Mouse (Mus musculus) neutrophil, adult 5-6 weeks (primary cell): ENCODE measurements around the gene Chrm3. TPM values are rescaled to one million over a fixed set of nuclear protein-coding genes. Genes with fewer than 3 reads are reported as not detected.

Experiments used
- ATAC-seq: fragments of 151-379, 151-347 bp; 2 replicates; pipeline ENCODE4 v1.8.0; 2017; ENCODE audit warnings: mild to moderate bottlenecking, moderate TSS enrichment; ENCODE audit not compliant: insufficient number of reproducible peaks, poor library complexity, low FRiP score, severe bottlenecking; ENCODE audit errors: extremely low read depth
- total RNA-seq: library from RNA; stranded (forward); fragments of 200-1000 nt; gene quantifications from 2 replicates; pipeline ENCODE4 v1.2.3, GENCODE M21; 2017

Gene Chrm3
- total RNA-seq, 1 experiment from 2014 or later: 34.7 TPM

GRCm38 (mm10) chr13:9930606-9931005 lies 430.0 kb downstream of the Chrm3 start:
- no peak for ATAC-seq

DNA sequence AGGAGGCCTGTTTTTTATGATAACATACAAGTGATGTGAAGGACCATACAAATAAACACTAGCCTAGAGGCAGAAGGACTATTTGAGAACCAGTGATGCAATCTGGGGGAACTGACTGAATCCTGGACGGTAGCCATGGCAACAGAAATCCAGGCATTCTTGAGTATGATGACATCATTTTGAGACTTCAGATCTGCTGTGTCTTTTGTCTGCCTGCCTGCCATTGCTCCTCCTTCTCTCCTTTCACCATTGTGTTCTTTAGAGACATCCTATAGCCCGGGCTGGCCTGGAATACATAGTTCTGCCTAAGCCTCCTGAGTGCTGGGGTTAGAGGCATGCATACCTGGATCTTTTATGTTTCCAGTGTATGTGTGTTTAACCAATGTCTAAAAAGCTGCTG lies 430.7 kb downstream of the Chrm3 start:
- ATAC-seq: no peak

- no peak for ATAC-seq
Observed at GRCm38 (mm10) chr13:9921150-9921549, 439.5 kb downstream of the Chrm3 start.

- ATAC-seq: no peak
Observed at GRCm38 (mm10) chr13:9912697-9913096, 447.9 kb downstream of the Chrm3 start.

DNA sequence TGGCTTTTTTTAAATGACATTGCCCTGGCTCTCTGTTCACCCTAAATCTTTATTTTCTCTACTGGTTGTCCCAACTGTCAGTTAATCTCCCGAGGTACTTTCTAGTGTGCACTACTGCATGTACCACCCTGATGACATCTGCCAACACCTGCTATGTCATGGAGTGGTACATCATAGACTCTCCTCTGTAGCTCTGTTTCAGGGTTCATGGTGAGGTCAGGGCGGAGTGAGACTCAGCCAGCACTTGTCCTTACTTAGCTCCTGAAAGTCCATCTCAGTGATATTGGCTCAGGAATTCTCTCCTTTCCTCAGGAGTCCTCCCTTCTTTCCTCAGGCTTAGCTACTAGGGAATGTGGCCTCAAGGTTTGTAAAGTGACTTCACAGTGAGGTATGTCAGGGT lies 451.9 kb downstream of the Chrm3 start:
- no peak for ATAC-seq

- no peak for ATAC-seq
Observed at GRCm38 (mm10) chr13:9907202-9907601, 453.4 kb downstream of the Chrm3 start.

DNA sequence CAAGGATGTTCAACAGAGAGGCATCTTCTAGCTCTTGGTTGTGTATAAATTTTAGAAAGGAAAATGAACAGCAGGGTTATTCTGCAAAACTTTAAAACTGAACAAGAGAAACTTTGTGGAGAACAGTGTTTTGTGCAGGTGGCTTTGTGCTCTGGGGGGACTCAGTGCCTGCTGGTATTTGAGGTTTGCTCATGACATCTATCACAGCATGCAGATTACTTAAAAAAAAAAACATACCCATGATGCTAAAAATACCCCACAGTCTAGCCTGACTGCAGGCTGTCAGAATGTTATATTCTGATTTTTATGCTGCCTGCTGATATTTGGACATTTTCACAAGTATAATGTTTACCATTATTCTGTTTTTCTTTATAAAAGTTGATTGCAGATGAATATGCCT lies 456.2 kb downstream of the Chrm3 start:
- ATAC-seq: no peak

DNA sequence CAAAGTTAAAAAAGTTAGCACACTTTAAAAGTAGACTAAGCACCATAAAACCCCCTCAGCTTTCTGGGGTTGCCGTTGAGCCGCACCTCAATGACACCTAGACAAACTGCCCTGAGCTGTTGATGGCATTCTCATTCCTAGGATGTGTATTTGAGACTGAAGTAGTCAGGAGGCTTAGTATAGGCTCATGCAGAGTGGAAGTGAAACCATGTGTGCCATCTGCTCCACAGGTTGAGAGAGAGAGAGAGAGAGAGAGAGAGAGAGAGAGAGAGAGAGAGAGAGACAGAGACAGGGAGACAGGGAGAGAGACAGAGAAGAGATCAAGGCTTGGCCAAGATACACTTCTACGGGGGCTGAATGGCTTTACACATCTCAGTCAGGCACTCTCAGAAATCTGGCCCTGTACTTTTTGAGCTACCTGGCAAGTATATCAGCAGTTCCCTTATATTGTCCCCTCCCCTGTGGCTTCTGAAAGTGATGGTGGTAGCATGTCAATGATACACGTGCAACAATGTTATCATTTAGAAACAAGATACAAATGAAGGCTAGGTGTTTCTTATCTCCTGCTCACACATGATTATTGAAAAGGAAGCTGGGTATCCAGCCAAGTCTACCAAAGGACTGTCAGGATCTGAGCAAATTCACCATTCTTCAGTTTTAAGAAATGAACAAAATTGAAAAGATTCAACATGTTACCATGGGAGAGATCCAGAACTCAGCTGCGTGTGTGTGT lies 459.8 kb downstream of the Chrm3 start:
- no peak for ATAC-seq

DNA sequence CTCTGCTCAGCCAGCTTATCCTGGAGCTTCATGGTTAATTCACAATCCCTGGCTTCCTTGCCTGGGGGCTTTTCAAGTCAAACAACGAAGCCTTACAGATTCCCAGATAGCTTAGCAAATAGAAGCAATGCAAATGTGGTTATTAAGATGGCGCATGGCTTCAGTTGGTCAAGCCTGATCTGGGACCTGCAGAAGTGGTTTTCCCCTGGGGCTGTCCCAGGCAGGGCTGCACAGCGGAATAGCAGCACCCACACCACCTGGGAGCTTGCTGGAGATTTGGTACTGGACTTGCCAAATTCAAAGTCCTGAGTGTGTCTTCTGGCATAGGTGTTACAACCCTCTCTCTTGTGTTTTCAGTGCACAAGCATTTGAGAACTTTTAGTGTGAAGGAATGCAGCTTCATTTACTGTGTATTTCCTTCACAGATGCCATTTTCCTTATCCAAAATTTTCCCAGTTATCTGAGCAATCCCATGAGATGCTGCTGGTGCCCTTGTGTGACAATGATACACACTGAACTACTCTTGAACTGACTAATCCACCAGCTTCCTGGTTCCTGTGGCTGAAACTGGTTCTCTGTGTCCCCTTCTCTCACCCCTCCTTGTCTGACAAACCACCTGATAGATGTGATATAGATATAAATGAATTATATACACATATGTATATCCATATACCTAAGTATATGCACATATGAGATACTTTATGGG lies 461.8 kb downstream of the Chrm3 start:
- ATAC-seq: no peak

- ATAC-seq: no peak
Observed at GRCm38 (mm10) chr13:9897231-9897630, 463.4 kb downstream of the Chrm3 start.

- ATAC-seq: no peak
Observed at GRCm38 (mm10) chr13:9895045-9895625, 465.5 kb downstream of the Chrm3 start.

DNA sequence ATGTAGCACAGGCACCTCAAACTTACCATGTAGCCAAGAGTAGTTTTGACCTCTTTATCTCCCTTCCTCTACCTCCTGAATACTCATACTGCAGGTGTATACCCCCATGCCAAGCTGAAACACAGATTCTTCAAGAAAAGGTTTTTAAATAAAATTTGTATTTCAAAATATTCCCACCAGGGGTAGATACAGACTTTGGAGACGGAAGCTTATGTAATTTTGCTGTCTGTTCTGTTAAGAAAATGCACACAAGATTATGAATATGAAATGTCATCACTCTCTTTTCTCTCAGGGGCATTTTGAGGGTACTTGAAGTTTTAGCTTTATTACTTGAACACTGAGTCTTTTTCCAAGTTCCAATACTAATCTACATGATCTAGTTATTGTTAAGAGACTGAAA lies 469.6 kb downstream of the Chrm3 start:
- ATAC-seq: no peak

GRCm38 (mm10) chr13:9890460-9890859 lies 470.2 kb downstream of the Chrm3 start:
- ATAC-seq: no peak

GRCm38 (mm10) chr13:9889954-9890353 lies 470.7 kb downstream of the Chrm3 start:
- ATAC-seq: no peak

DNA sequence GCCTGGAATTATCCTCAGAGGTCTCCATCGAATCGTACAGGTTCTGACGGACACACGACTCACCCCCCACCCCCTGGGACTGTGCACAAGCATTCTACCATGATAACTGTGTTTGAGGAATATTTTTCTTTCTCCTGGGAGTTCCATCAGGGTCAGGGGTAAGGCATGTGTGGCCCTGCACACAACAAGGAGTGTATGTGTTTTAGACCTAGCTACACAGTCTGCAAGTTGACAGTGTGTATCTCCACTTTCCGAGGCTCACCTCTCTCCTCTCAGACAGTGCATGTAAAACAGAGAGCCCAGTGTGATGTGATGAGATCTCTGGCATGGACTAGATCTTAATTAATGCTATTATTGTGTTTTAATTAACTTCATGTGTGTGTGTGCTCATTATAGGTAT lies 472.4 kb downstream of the Chrm3 start:
- no peak for ATAC-seq

DNA sequence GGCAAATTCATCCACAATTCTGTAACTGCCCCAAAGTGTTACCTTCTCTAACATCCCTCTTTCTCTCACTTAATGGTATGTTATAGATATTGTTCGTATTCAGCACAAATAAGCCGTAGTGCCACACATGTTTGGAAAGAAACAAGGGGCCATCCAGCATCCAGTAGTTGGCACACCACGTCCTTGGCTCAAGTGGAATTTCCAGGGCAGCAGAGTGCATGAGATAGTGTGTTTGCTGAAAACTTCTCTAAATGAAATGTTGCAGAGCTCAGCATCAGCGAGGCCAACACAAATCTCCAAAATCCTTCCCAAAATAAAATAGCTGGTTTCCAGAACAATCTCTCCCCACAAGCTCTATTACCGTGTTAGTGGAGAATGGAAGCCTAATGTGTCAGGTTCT lies 473.4 kb downstream of the Chrm3 start:
- no peak for ATAC-seq

DNA sequence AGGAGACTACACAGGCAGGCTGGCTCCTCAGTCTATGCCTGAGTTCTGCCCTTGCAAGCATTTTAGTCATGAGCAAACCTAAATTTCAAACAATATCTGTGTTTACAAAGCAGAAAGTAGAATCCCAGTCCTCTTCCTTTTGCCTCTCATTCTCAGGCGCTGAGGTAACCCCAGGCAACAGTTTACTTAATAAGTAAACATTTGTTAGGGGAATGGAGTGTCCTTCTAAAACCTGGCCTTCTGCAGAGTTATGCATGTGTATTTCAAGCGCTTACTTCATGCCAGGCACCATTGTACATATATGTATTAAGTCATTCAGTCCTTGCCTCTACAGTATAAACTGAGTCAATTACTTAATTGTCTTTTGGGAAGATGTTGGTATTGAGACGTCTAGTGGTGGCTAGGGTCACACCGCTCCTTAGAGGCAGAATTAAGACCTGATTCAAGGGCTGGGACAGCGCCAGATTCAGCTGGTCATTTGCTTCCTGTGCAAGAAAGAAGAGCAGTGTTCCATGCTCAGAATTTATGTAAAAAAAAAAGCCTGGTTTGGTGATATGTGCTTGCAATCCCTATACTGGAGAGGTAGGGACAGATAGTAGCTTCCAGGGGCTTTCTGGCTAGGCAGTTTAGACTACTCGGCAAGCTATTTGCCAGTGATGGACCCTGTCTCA lies 474.0 kb downstream of the Chrm3 start:
- ATAC-seq: no peak

DNA sequence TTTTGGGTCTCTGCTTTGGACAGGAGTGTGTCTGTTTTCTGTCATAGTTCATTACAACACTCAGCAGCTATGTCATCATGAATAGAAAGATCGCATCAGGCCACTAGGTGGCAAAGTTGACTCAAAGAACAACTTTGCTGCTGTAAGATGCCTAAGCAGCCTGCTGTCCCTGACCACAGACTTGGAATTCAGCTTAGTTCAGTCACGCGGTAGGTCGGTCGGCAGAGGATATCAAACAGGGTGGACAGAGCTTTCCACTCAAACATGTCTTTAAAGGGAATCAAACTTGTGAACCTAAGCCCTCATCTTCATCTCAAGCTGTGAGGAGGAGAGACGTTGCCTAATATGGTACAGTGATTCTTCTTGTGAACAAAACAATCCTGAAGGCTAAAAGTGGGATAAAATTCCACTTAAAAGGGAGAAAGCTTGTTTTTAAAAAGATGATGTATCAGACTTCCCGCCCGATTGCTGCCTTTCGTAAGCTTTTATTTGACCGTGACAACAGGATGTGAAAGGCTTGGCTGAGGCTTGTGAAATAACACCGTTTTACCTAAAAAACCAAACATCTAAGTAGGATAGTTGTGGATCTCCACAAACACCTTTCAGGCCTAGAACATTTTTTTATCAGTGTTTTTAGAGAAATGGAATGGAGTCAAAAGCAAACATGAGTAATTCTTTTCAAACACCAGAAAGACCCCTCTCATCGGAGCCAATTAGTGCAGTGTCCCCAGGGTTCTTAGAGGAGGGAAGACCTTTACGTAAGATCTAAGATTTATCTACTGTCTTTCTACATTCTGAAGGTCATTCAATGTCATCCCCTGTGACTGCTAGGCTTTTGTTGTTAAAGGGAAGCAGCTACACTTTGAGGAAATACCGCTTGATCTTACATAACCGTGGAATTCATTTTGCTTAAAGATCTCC lies 478.0 kb downstream of the Chrm3 start:
- peak; percentile 67 for ATAC-seq

GRCm38 (mm10) chr13:9881930-9882329 lies 478.7 kb downstream of the Chrm3 start:
- ATAC-seq: no peak
